Mouse (Mus musculus): ENCODE data around the gene Gm3020. TPM values are rescaled to one million over a fixed set of nuclear protein-coding genes. Genes with fewer than 3 reads are reported as not detected.
"Not testable (repeated sequence)": the region's sequence is repeated elsewhere in the genome, so short reads cannot be mapped to it uniquely, and the experiment has no call there.

Gm3020 gene
- 0.47 and 0.50 TPM in 2 replicates for polyA plus RNA-seq (2015; fragmentation: Nextera tagmentation; extraction: Ambion mirVana)

DNA sequence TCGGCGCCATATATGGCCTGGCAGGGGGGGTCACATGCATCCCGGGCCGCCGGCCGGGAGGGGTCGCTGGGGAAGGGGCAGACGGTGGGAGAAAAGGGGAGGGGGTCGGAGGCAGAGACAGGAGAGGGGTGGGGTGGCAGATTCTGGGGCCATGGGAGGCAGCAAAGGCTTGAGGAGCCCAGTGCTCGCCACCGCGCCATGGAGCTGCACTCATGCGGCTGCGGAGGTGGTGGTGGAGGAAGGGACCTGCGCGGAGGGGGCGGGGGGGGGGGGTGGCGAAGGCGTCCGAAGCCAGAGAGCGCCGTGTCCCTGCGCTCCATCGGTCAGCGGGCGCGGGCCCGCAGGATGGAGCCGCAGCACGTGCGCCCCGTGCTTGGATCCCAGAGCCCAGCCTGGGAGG lies at the start of gene Gm3020:
TSS of gene Gm3020 (plus strand) at position 301 of the 400 bp plus-strand sequence.
- H3K4me3 ChIP-seq (ENCODE audit: low read depth, low read length); H3K36me3 ChIP-seq (ENCODE audit: insufficient read depth, low read length); H3K4me1 ChIP-seq (ENCODE audit: insufficient read depth, low read depth, low read length); H3K27me3 ChIP-seq (replicated peaks; ENCODE audit: insufficient read depth, low read length); ATAC-seq; DNase-seq (ENCODE audit: low spot score); H3K4me2 ChIP-seq (replicated peaks; ENCODE audit: low read depth, low read length); H3K9ac ChIP-seq (replicated peaks; ENCODE audit: low read depth); H3K27ac ChIP-seq (ENCODE audit: low read length); H3K9me3 ChIP-seq (ENCODE audit: low read length): not testable (repeated sequence)
- WGBS = no CpG with 5 or more reads among the region's 32 CpGs

DNA sequence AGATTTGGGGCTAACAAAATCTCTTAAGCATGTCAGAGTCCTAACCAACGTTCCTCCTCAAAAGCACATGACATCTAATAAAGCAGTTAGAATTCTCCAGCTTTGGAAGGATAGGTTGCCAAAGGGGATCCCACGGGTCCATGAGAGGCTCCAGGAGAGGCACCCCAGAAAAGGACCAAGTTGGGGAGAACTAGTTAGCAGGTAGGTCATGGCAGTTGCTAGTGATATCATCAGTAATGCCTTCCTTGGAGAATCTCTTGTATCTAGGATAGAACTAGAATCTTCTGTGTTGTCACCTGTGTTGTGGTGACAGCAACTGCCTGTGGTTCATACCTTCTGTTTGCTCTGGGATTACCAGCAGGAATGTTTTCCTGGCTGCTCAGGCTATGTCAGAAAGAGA lies 17.6 kb upstream of the Gm3020 start, which contains the start of gene Gm3012:
TSS of gene Gm3012 (plus strand) at position 301 of the 400 bp plus-strand sequence.
- H3K4me3 ChIP-seq (ENCODE audit: low read depth, low read length); H3K4me1 ChIP-seq (ENCODE audit: insufficient read depth, low read depth, low read length); H3K4me2 ChIP-seq (replicated peaks; ENCODE audit: low read depth, low read length); H3K27me3 ChIP-seq (replicated peaks; ENCODE audit: insufficient read depth, low read length); H3K9ac ChIP-seq (replicated peaks; ENCODE audit: low read depth); H3K36me3 ChIP-seq (ENCODE audit: insufficient read depth, low read length); H3K27ac ChIP-seq (ENCODE audit: low read length); ATAC-seq; H3K9me3 ChIP-seq (ENCODE audit: low read length); DNase-seq (ENCODE audit: low spot score): not testable (repeated sequence)
- WGBS = no CpG with 5 or more reads among the region's 2 CpGs

- not testable (repeated sequence) for ATAC-seq; H3K27ac ChIP-seq (ENCODE audit: low read length); H3K27me3 ChIP-seq (replicated peaks; ENCODE audit: insufficient read depth, low read length); H3K36me3 ChIP-seq (ENCODE audit: insufficient read depth, low read length); H3K4me2 ChIP-seq (replicated peaks; ENCODE audit: low read depth, low read length); H3K9ac ChIP-seq (replicated peaks; ENCODE audit: low read depth); H3K4me3 ChIP-seq (ENCODE audit: low read depth, low read length); DNase-seq (ENCODE audit: low spot score); H3K9me3 ChIP-seq (ENCODE audit: low read length); H3K4me1 ChIP-seq (ENCODE audit: insufficient read depth, low read depth, low read length)
- no CpG with 5 or more reads among the region's 3 CpGs for WGBS
Observed at GRCm38 (mm10) chr14:3688483-3688882, 36.7 kb downstream of the Gm3020 start, which contains the start of gene Gm3043. Gm3043 (plus strand) TSS chr14:3688783.

Other genes starting within 250 kb of the Gm3020 start
- 0.47 and 0.50 TPM in 2 replicates for gene Gm10409, start 239.4 kb upstream of the Gm3020 start, polyA plus RNA-seq (2015; fragmentation: Nextera tagmentation; extraction: Ambion mirVana)
- gene Gm3005, start 223.9 kb upstream of the Gm3020 start, polyA plus RNA-seq (2015; fragmentation: Nextera tagmentation; extraction: Ambion mirVana) = 0.17 and 0.29 TPM in 2 replicates
- gene Gm10408, start 202.7 kb upstream of the Gm3020 start, polyA plus RNA-seq (2015; fragmentation: Nextera tagmentation; extraction: Ambion mirVana) = not detected in 2 replicates
- not detected in 2 replicates for gene Gm3012, start 17.5 kb upstream of the Gm3020 start, polyA plus RNA-seq (2015; fragmentation: Nextera tagmentation; extraction: Ambion mirVana)
- gene Gm3043, start 36.8 kb downstream of the Gm3020 start, polyA plus RNA-seq (2015; fragmentation: Nextera tagmentation; extraction: Ambion mirVana) = not detected in 2 replicates
- gene Gm3002, start 158.0 kb downstream of the Gm3020 start, polyA plus RNA-seq (2015; fragmentation: Nextera tagmentation; extraction: Ambion mirVana) = not detected in 2 replicates
- gene Gm3033, start 194.2 kb downstream of the Gm3020 start, polyA plus RNA-seq (2015; fragmentation: Nextera tagmentation; extraction: Ambion mirVana) = not detected in 2 replicates
- not detected in 2 replicates for gene Gm2916, start 232.1 kb downstream of the Gm3020 start, polyA plus RNA-seq (2015; fragmentation: Nextera tagmentation; extraction: Ambion mirVana)

Measured in lung, postnatal 0 days (tissue).